Comparison of ENCODE assay signal across 20 mouse cellular contexts in the genomic region with DNA sequence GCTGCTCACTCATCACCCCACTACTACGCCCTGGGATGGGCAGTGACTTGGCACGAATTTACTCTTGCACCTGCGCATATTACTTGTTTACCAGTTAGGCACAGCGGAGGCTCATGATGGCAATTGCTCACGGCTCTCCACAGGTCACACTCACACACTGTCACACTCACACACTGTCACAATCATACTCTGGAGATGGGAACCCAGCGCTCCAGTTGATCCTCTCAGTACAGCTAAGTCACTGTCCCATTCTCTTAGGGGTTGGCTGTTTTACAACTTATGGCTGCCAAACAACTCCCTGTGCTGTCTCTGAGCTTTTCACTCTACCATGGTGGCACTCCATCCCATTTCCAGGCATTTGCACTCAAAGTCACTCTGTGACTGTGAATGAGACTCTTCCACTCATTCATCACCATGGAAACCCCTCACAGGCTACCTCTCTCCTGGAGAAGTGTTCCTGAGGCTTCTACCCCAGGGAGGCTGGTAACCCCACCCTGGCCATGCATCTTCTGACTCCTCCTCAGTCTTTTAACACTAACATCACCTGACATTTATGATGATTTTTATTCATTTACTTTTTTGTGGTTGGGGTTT. TPM values are rescaled to one million over a fixed set of nuclear protein-coding genes. Genes with fewer than 3 reads are reported as not detected.
DNase-seq lines count a peak whose midpoint lies in the region; ATAC-seq and TF ChIP-seq lines count a peak whose summit lies in the region.
"Had no signal": no experiment of that assay in that cellular context is flagged by ENCODE, and none has a peak within 500 bp of the region (broad histone marks: within the 10 kb centered on the region; RNA-seq: fewer than 3 reads in every experiment).

No protein-coding gene starts in this region.

- H3K36me3 ChIP-seq in hindbrain, embryonic 14.5 days (replicated peaks; ENCODE audit: control insufficient read depth, insufficient read depth), result no peaks in the 10 kb centered on the region
- no peaks in the 10 kb centered on the region for H3K36me3 ChIP-seq in hindbrain, embryonic 11.5 days (ENCODE audit: control insufficient read depth, insufficient read depth, low read length)
- H3K36me3 ChIP-seq in neural tube, embryonic 12.5 days, result no peaks in the 10 kb centered on the region
- H3K36me3 ChIP-seq in neural tube, embryonic 15.5 days, result no peaks in the 10 kb centered on the region
- H3K36me3 ChIP-seq in hindbrain, postnatal 0 days (ENCODE audit: insufficient read depth, low read length), result no peaks in the 10 kb centered on the region
- H3K36me3 ChIP-seq in neural tube, embryonic 14.5 days (ENCODE audit: control insufficient read depth, insufficient read depth, low read length), result no peaks in the 10 kb centered on the region
- H3K36me3 ChIP-seq in intestine, embryonic 16.5 days (ENCODE audit: control insufficient read depth, insufficient read depth, low read length), result no peaks in the 10 kb centered on the region
- H3K36me3 ChIP-seq: embryonic facial prominence, embryonic 15.5 days; forebrain, embryonic 15.5 days; heart, embryonic 10.5 days had no signal

- no peak overlapping the region for H3K27ac ChIP-seq in hindbrain, embryonic 14.5 days
- H3K27ac ChIP-seq in hindbrain, embryonic 11.5 days (ENCODE audit: low read depth, low read length), result no peak overlapping the region
- no peak overlapping the region for H3K27ac ChIP-seq in neural tube, embryonic 12.5 days
- no peak overlapping the region for H3K27ac ChIP-seq in neural tube, embryonic 15.5 days (replicated peaks)
- H3K27ac ChIP-seq in hindbrain, postnatal 0 days, result no peak overlapping the region
- no peak overlapping the region for H3K27ac ChIP-seq in neural tube, embryonic 14.5 days (ENCODE audit: low read depth, low read length)
- no peak overlapping the region for H3K27ac ChIP-seq in intestine, embryonic 16.5 days (ENCODE audit: low read length)
- H3K27ac ChIP-seq: embryonic facial prominence, embryonic 15.5 days; forebrain, embryonic 15.5 days; heart, embryonic 10.5 days had no signal

- no peaks in the 10 kb centered on the region for H3K27me3 ChIP-seq in hindbrain, embryonic 14.5 days (ENCODE audit: control insufficient read depth, insufficient read depth, low read length)
- H3K27me3 ChIP-seq in hindbrain, embryonic 11.5 days (ENCODE audit: control insufficient read depth, insufficient read depth, low read length), result no peaks in the 10 kb centered on the region
- no peaks in the 10 kb centered on the region for H3K27me3 ChIP-seq in neural tube, embryonic 12.5 days (replicated peaks)
- no peaks in the 10 kb centered on the region for H3K27me3 ChIP-seq in neural tube, embryonic 15.5 days (replicated peaks)
- H3K27me3 ChIP-seq in hindbrain, postnatal 0 days (ENCODE audit: insufficient read depth, low read length), result no peaks in the 10 kb centered on the region
- no peaks in the 10 kb centered on the region for H3K27me3 ChIP-seq in neural tube, embryonic 14.5 days (ENCODE audit: control insufficient read depth, insufficient read depth, low read length)
- no peaks in the 10 kb centered on the region for H3K27me3 ChIP-seq in intestine, embryonic 16.5 days (replicated peaks; ENCODE audit: control insufficient read depth, insufficient read depth, low read length)
- H3K27me3 ChIP-seq: embryonic facial prominence, embryonic 15.5 days; forebrain, embryonic 15.5 days had no signal

- H3K4me3 ChIP-seq in hindbrain, embryonic 14.5 days (replicated peaks; ENCODE audit: low read length), result no peak overlapping the region
- no peak overlapping the region for H3K4me3 ChIP-seq in hindbrain, embryonic 11.5 days (ENCODE audit: low read depth, low read length)
- no peak overlapping the region for H3K4me3 ChIP-seq in neural tube, embryonic 12.5 days
- no peak overlapping the region for H3K4me3 ChIP-seq in neural tube, embryonic 15.5 days (replicated peaks)
- H3K4me3 ChIP-seq in hindbrain, postnatal 0 days (ENCODE audit: low read length), result no peak overlapping the region
- no peak overlapping the region for H3K4me3 ChIP-seq in neural tube, embryonic 14.5 days (ENCODE audit: low read depth, low read length)
- no peak overlapping the region for H3K4me3 ChIP-seq in intestine, embryonic 16.5 days (ENCODE audit: low read length)
- H3K4me3 ChIP-seq: embryonic facial prominence, embryonic 15.5 days; erythroblast, embryonic 14.5 days; forebrain, embryonic 15.5 days; heart, embryonic 10.5 days had no signal

- ATAC-seq in hindbrain, embryonic 14.5 days (ENCODE audit: low FRiP score), result 0 out of 2 replicates have a peak, but pooled peaks have one; percentile 14
- ATAC-seq in hindbrain, embryonic 11.5 days (ENCODE audit: low FRiP score), result no peak
- ATAC-seq in neural tube, embryonic 12.5 days (ENCODE audit: low FRiP score, low read depth), result peak; percentile 60; the same call in 1 of the 2 replicates
- no peak; the same call in 1 of the 2 replicates for ATAC-seq in neural tube, embryonic 15.5 days (ENCODE audit: low FRiP score)
- ATAC-seq in hindbrain, postnatal 0 days, result peak; percentile 76; the same call in 1 of the 2 replicates
- ATAC-seq in neural tube, embryonic 14.5 days (ENCODE audit: low read depth), result peak; percentile 58; the same call in 1 of the 2 replicates
- no peak for ATAC-seq in intestine, embryonic 16.5 days
- ATAC-seq: inflammation-experienced regulatory T-cells, adult 6 months had no signal

- no peak overlapping the region for H3K4me2 ChIP-seq in hindbrain, embryonic 14.5 days (replicated peaks)
- no peak overlapping the region for H3K4me2 ChIP-seq in hindbrain, embryonic 11.5 days (replicated peaks; ENCODE audit: low read depth, low read length)
- H3K4me2 ChIP-seq in neural tube, embryonic 12.5 days (replicated peaks), result no peak overlapping the region
- no peak overlapping the region for H3K4me2 ChIP-seq in neural tube, embryonic 15.5 days
- no peak overlapping the region for H3K4me2 ChIP-seq in hindbrain, postnatal 0 days (ENCODE audit: low read depth, low read length)
- no peak overlapping the region for H3K4me2 ChIP-seq in neural tube, embryonic 14.5 days (ENCODE audit: low read depth, low read length)
- no peak overlapping the region for H3K4me2 ChIP-seq in intestine, embryonic 16.5 days (ENCODE audit: low read depth, low read length)
- H3K4me2 ChIP-seq: embryonic facial prominence, embryonic 15.5 days; forebrain, embryonic 15.5 days had no signal

- no peaks in the 10 kb centered on the region for H3K4me1 ChIP-seq in hindbrain, embryonic 14.5 days (replicated peaks; ENCODE audit: control insufficient read depth, insufficient read depth, low read length)
- no peaks in the 10 kb centered on the region for H3K4me1 ChIP-seq in hindbrain, embryonic 11.5 days (replicated peaks; ENCODE audit: control insufficient read depth, insufficient read depth, low read length)
- no peaks in the 10 kb centered on the region; the same call in 1 of the 2 replicates for H3K4me1 ChIP-seq in neural tube, embryonic 12.5 days
- H3K4me1 ChIP-seq in neural tube, embryonic 15.5 days, result no peaks in the 10 kb centered on the region; the same call in 1 of the 2 replicates
- H3K4me1 ChIP-seq in hindbrain, postnatal 0 days (ENCODE audit: insufficient read depth, low read length), result no peaks in the 10 kb centered on the region
- H3K4me1 ChIP-seq in neural tube, embryonic 14.5 days (ENCODE audit: control insufficient read depth, insufficient read depth, low read length), result no peaks in the 10 kb centered on the region
- no peaks in the 10 kb centered on the region for H3K4me1 ChIP-seq in intestine, embryonic 16.5 days (ENCODE audit: control insufficient read depth, insufficient read depth, low read length)
- H3K4me1 ChIP-seq: embryonic facial prominence, embryonic 15.5 days; heart, embryonic 10.5 days had no signal

- H3K9me3 ChIP-seq in hindbrain, embryonic 14.5 days (ENCODE audit: control insufficient read depth, low read length), result no peaks in the 10 kb centered on the region
- H3K9me3 ChIP-seq in hindbrain, embryonic 11.5 days (ENCODE audit: control insufficient read depth, low read length), result no peaks in the 10 kb centered on the region
- no peaks in the 10 kb centered on the region for H3K9me3 ChIP-seq in neural tube, embryonic 12.5 days
- H3K9me3 ChIP-seq in neural tube, embryonic 15.5 days (replicated peaks), result no peaks in the 10 kb centered on the region
- no peaks in the 10 kb centered on the region for H3K9me3 ChIP-seq in hindbrain, postnatal 0 days (ENCODE audit: low read length)
- H3K9me3 ChIP-seq in neural tube, embryonic 14.5 days (ENCODE audit: control insufficient read depth, low read length), result no peaks in the 10 kb centered on the region
- no peaks in the 10 kb centered on the region for H3K9me3 ChIP-seq in intestine, embryonic 16.5 days (ENCODE audit: control insufficient read depth, low read length)
- H3K9me3 ChIP-seq: embryonic facial prominence, embryonic 15.5 days; forebrain, embryonic 15.5 days; heart, embryonic 10.5 days had no signal

- TF ChIP-seq CTCF in hindbrain, postnatal 0 days (IDR thresholded peaks at IDR 0.05; ENCODE audit: low read depth), result no peak

- DNase-seq in hindbrain, embryonic 14.5 days (ENCODE audit: low spot score), result no peak
- no peak for DNase-seq in hindbrain, embryonic 11.5 days (ENCODE audit: low spot score)
- peak; percentile 27 for DNase-seq in hindbrain, postnatal 0 days (ENCODE audit: low spot score)
- DNase-seq: adrenal gland, adult 2 months; adrenal gland, postnatal 25 days; cerebellum, adult 2 months; cerebellum, postnatal 10 days; gastrocnemius, postnatal 10 days; heart, adult 18-20 months; heart, postnatal 10 days; heart, postnatal 4 days had no signal

- no peak overlapping the region for H3K9ac ChIP-seq in hindbrain, embryonic 14.5 days
- H3K9ac ChIP-seq in hindbrain, embryonic 11.5 days (ENCODE audit: low read depth, low read length), result no peak overlapping the region
- no peak overlapping the region for H3K9ac ChIP-seq in neural tube, embryonic 12.5 days
- no peak overlapping the region for H3K9ac ChIP-seq in neural tube, embryonic 15.5 days (replicated peaks)
- H3K9ac ChIP-seq in hindbrain, postnatal 0 days (replicated peaks; ENCODE audit: low read length), result no peak overlapping the region
- H3K9ac ChIP-seq in neural tube, embryonic 14.5 days (replicated peaks; ENCODE audit: low read depth, low read length), result no peak overlapping the region
- H3K9ac ChIP-seq in intestine, embryonic 16.5 days (ENCODE audit: low read depth, low read length), result no peak overlapping the region
- H3K9ac ChIP-seq: embryonic facial prominence, embryonic 15.5 days; forebrain, embryonic 15.5 days had no signal

- 84% methylated on average over 6 of the region's 6 CpGs for WGBS in hindbrain, embryonic 14.5 days
- 92% methylated on average over 6 of the region's 6 CpGs for WGBS in hindbrain, embryonic 11.5 days
- 87% methylated on average over 6 of the region's 6 CpGs for WGBS in neural tube, embryonic 12.5 days
- 71% methylated on average over 6 of the region's 6 CpGs for WGBS in neural tube, embryonic 15.5 days
- WGBS in hindbrain, postnatal 0 days, result 82% methylated on average over 6 of the region's 6 CpGs
- WGBS in neural tube, embryonic 14.5 days, result 79% methylated on average over 6 of the region's 6 CpGs
- 94% methylated on average over 6 of the region's 6 CpGs for WGBS in intestine, embryonic 16.5 days

RNA-seq across cellular contexts. Expression of a gene that starts 5.1 kb away (rescaled TPM):
- 0.60 and 0.79 TPM in 2 replicates for polyA plus RNA-seq in hindbrain, embryonic 14.5 days (2014; fragmentation: Nextera tagmentation; extraction: Ambion mirVana)
- polyA plus RNA-seq in hindbrain, embryonic 11.5 days (2014; fragmentation: Nextera tagmentation; extraction: Ambion mirVana), result 1.1 and 1.5 TPM in 2 replicates
- 1.3 and 1.4 TPM in 2 replicates for polyA plus RNA-seq in neural tube, embryonic 12.5 days (2016; fragmentation: Nextera tagmentation; extraction: Ambion mirVana)
- polyA plus RNA-seq in neural tube, embryonic 15.5 days (2015; fragmentation: Nextera tagmentation; extraction: Ambion mirVana), result 0.45 and 1.5 TPM in 2 replicates
- total RNA-seq in hindbrain, postnatal 0 days (2014; rRNA removed), result 0.21 and 0.22 TPM in 2 replicates
- polyA plus RNA-seq in hindbrain, postnatal 0 days (2015; fragmentation: Nextera tagmentation; extraction: Ambion mirVana), result 0.41 and 0.54 TPM in 2 replicates
- polyA plus RNA-seq in neural tube, embryonic 14.5 days (2014; fragmentation: Nextera tagmentation; extraction: Ambion mirVana), result 0.23 and 0.36 TPM in 2 replicates
- polyA plus RNA-seq in intestine, embryonic 16.5 days (2015; fragmentation: Nextera tagmentation; extraction: Ambion mirVana), result 17.5 and 22.7 TPM in 2 replicates
- polyA plus RNA-seq: erythroblast, embryonic 14.5 days had no signal

RNA-seq across cellular contexts. Expression of a gene that starts 43.1 kb away (rescaled TPM):
- 7.6 and 9.9 TPM in 2 replicates for polyA plus RNA-seq in hindbrain, embryonic 14.5 days (2014; fragmentation: Nextera tagmentation; extraction: Ambion mirVana)
- 7.4 and 8.8 TPM in 2 replicates for polyA plus RNA-seq in hindbrain, embryonic 11.5 days (2014; fragmentation: Nextera tagmentation; extraction: Ambion mirVana)
- polyA plus RNA-seq in neural tube, embryonic 12.5 days (2016; fragmentation: Nextera tagmentation; extraction: Ambion mirVana), result 7.4 and 9.0 TPM in 2 replicates
- 6.5 and 8.6 TPM in 2 replicates for polyA plus RNA-seq in neural tube, embryonic 15.5 days (2015; fragmentation: Nextera tagmentation; extraction: Ambion mirVana)
- total RNA-seq in hindbrain, postnatal 0 days (2014; rRNA removed), result 11.4 and 12.9 TPM in 2 replicates
- 10.6 and 11.6 TPM in 2 replicates for polyA plus RNA-seq in hindbrain, postnatal 0 days (2015; fragmentation: Nextera tagmentation; extraction: Ambion mirVana)
- polyA plus RNA-seq in neural tube, embryonic 14.5 days (2014; fragmentation: Nextera tagmentation; extraction: Ambion mirVana), result 6.2 and 8.2 TPM in 2 replicates
- polyA plus RNA-seq in intestine, embryonic 16.5 days (2015; fragmentation: Nextera tagmentation; extraction: Ambion mirVana), result 12.7 and 13.1 TPM in 2 replicates

Comparison
In these comparisons a context has a peak if more than half of its experiments do, and no peak if none do; other contexts are left out.
1. ATAC-seq: peak in hindbrain, embryonic 14.5 days (single experiment), neural tube, embryonic 12.5 days (single experiment), hindbrain, postnatal 0 days (single experiment) and neural tube, embryonic 14.5 days (single experiment); none in hindbrain, embryonic 11.5 days (single experiment), neural tube, embryonic 15.5 days (single experiment) and intestine, embryonic 16.5 days (single experiment).